Comparison of ENCODE assay signal across 19 mouse cellular contexts in the genomic region with DNA sequence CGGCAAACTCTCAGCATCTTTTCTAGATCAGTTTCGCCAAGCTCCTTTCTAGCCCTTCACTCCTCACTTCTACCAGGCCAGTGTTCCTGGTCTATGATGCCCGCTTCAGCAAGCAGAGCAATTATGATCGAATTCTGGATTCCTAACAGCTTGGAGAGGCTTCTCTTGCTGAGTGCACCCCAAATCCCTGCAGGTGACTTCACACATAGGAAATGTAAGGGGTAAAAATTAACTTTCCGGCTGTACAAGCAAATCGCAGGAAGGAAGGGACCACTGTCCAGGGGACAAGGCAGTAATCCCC. TPM values are rescaled to one million over a fixed set of nuclear protein-coding genes. Genes with fewer than 3 reads are reported as not detected.
A peak's percentile ranks its signal among the peaks of the same experiment; 100 is the strongest.
DNase-seq lines count a peak whose midpoint lies in the region; ATAC-seq and TF ChIP-seq lines count a peak whose summit lies in the region.
"Had no signal": no experiment of that assay in that cellular context is flagged by ENCODE, and none has a peak within 500 bp of the region (broad histone marks: within the 10 kb centered on the region; RNA-seq: fewer than 3 reads in every experiment).

No protein-coding gene starts in this region.

- ATAC-seq in intestine, embryonic 14.5 days (replicated peaks; ENCODE audit: low FRiP score, low TSS enrichment, low read depth) = no peak
- no peak for ATAC-seq in intestine, postnatal 0 days
- no peak for ATAC-seq in embryonic facial prominence, embryonic 12.5 days (ENCODE audit: insufficient number of reproducible peaks, insufficient read depth, low FRiP score, low TSS enrichment)
- ATAC-seq in hindbrain, embryonic 15.5 days (ENCODE audit: low FRiP score, low read depth) = no peak
- ATAC-seq in neural tube, embryonic 14.5 days (ENCODE audit: low read depth) = no peak

- no peak overlapping the region for H3K27ac ChIP-seq in intestine, embryonic 14.5 days (ENCODE audit: low read depth)
- no peak overlapping the region for H3K27ac ChIP-seq in intestine, postnatal 0 days (ENCODE audit: low read depth, low read length)
- H3K27ac ChIP-seq in embryonic facial prominence, embryonic 12.5 days = no peak overlapping the region
- H3K27ac ChIP-seq in hindbrain, embryonic 15.5 days (replicated peaks) = peak overlapping the region; percentile 17; the same call in 1 of the 2 replicates
- peak overlapping the region; percentile 48; the same call in 1 of the 2 replicates for H3K27ac ChIP-seq in neural tube, embryonic 14.5 days (ENCODE audit: low read depth, low read length)
- H3K27ac ChIP-seq: embryonic facial prominence, embryonic 13.5 days; kidney, postnatal 0 days; lung, embryonic 15.5 days; stomach, postnatal 0 days had no signal

- no peak overlapping the region for H3K4me2 ChIP-seq in intestine, embryonic 14.5 days (ENCODE audit: low read length)
- H3K4me2 ChIP-seq in intestine, postnatal 0 days (replicated peaks; ENCODE audit: low read depth) = no peak overlapping the region
- no peak overlapping the region for H3K4me2 ChIP-seq in embryonic facial prominence, embryonic 12.5 days (replicated peaks)
- peak overlapping the region; percentile 49; the same call in 1 of the 2 replicates for H3K4me2 ChIP-seq in hindbrain, embryonic 15.5 days
- peak overlapping the region; percentile 67; the same call in 1 of the 2 replicates for H3K4me2 ChIP-seq in neural tube, embryonic 14.5 days (ENCODE audit: low read depth, low read length)
- H3K4me2 ChIP-seq: lung, embryonic 15.5 days had no signal

- no peaks in the 10 kb centered on the region for H3K9me3 ChIP-seq in intestine, embryonic 14.5 days (ENCODE audit: control insufficient read depth, low read length)
- H3K9me3 ChIP-seq in intestine, postnatal 0 days (ENCODE audit: control insufficient read depth) = no peaks in the 10 kb centered on the region
- H3K9me3 ChIP-seq in embryonic facial prominence, embryonic 12.5 days = no peaks in the 10 kb centered on the region
- H3K9me3 ChIP-seq in hindbrain, embryonic 15.5 days = no peaks in the 10 kb centered on the region
- H3K9me3 ChIP-seq in neural tube, embryonic 14.5 days (ENCODE audit: control insufficient read depth, low read length) = no peaks in the 10 kb centered on the region
- H3K9me3 ChIP-seq: embryonic facial prominence, embryonic 13.5 days; lung, embryonic 15.5 days had no signal

- DNase-seq in intestine, embryonic 14.5 days (ENCODE audit: low spot score) = peak; percentile 66
- no peak for DNase-seq in lung, postnatal 36 days
- no peak for DNase-seq in thymus, postnatal 4 days
- DNase-seq: adrenal gland, postnatal 25 days; heart, adult 11 months; kidney, adult 11 months; layer of hippocampus, postnatal 36 days; right cerebral cortex, postnatal 14 days; thymus, postnatal 36 days had no signal

- no peak overlapping the region for H3K4me3 ChIP-seq in intestine, embryonic 14.5 days (ENCODE audit: low read depth, low read length)
- H3K4me3 ChIP-seq in intestine, postnatal 0 days (ENCODE audit: low read depth, low read length) = no peak overlapping the region
- 0 out of 2 replicates have a peak overlapping the region, but pooled peaks have one; percentile 12 for H3K4me3 ChIP-seq in embryonic facial prominence, embryonic 12.5 days
- no peak overlapping the region for H3K4me3 ChIP-seq in hindbrain, embryonic 15.5 days
- H3K4me3 ChIP-seq in neural tube, embryonic 14.5 days (ENCODE audit: low read depth, low read length) = peak overlapping the region; percentile 19; the same call in 1 of the 2 replicates
- H3K4me3 ChIP-seq: embryonic facial prominence, embryonic 13.5 days; lung, embryonic 15.5 days had no signal

- no peaks in the 10 kb centered on the region for H3K36me3 ChIP-seq in intestine, embryonic 14.5 days (ENCODE audit: control insufficient read depth, insufficient read depth, low read length)
- no peaks in the 10 kb centered on the region for H3K36me3 ChIP-seq in intestine, postnatal 0 days (ENCODE audit: control insufficient read depth, insufficient read depth)
- H3K36me3 ChIP-seq in embryonic facial prominence, embryonic 12.5 days = no peaks in the 10 kb centered on the region
- no peaks in the 10 kb centered on the region for H3K36me3 ChIP-seq in hindbrain, embryonic 15.5 days
- no peaks in the 10 kb centered on the region for H3K36me3 ChIP-seq in neural tube, embryonic 14.5 days (ENCODE audit: control insufficient read depth, insufficient read depth, low read length)
- H3K36me3 ChIP-seq: embryonic facial prominence, embryonic 13.5 days; lung, embryonic 15.5 days had no signal

- H3K4me1 ChIP-seq in intestine, embryonic 14.5 days (replicated peaks; ENCODE audit: control insufficient read depth, insufficient read depth, low read length) = peaks cover 9% of the 10 kb centered on the region
- no peaks in the 10 kb centered on the region; the same call in 1 of the 2 replicates for H3K4me1 ChIP-seq in intestine, postnatal 0 days (replicated peaks; ENCODE audit: control insufficient read depth, insufficient read depth, low read length)
- H3K4me1 ChIP-seq in embryonic facial prominence, embryonic 12.5 days = peaks cover 31% of the 10 kb centered on the region
- peaks cover 54% of the 10 kb centered on the region for H3K4me1 ChIP-seq in hindbrain, embryonic 15.5 days (replicated peaks)
- H3K4me1 ChIP-seq in neural tube, embryonic 14.5 days (ENCODE audit: control insufficient read depth, insufficient read depth, low read length) = peaks cover 25% of the 10 kb centered on the region

- H3K9ac ChIP-seq in intestine, embryonic 14.5 days (ENCODE audit: low read length) = no peak overlapping the region
- no peak overlapping the region for H3K9ac ChIP-seq in intestine, postnatal 0 days (ENCODE audit: low read depth, low read length)
- H3K9ac ChIP-seq in embryonic facial prominence, embryonic 12.5 days = no peak overlapping the region
- H3K9ac ChIP-seq in hindbrain, embryonic 15.5 days = no peak overlapping the region
- H3K9ac ChIP-seq in neural tube, embryonic 14.5 days (replicated peaks; ENCODE audit: low read depth, low read length) = 0 out of 2 replicates have a peak overlapping the region, but pooled peaks have one; percentile 3
- H3K9ac ChIP-seq: embryonic facial prominence, embryonic 13.5 days; lung, embryonic 15.5 days had no signal

- WGBS in intestine, embryonic 14.5 days = 4% methylated on average over 6 of the region's 6 CpGs
- WGBS in intestine, postnatal 0 days = 6% methylated on average over 6 of the region's 6 CpGs
- 2% methylated on average over 6 of the region's 6 CpGs for WGBS in embryonic facial prominence, embryonic 12.5 days
- 6% methylated on average over 6 of the region's 6 CpGs for WGBS in hindbrain, embryonic 15.5 days
- 6% methylated on average over 6 of the region's 6 CpGs for WGBS in neural tube, embryonic 14.5 days

- peaks cover 92% of the 10 kb centered on the region for H3K27me3 ChIP-seq in intestine, embryonic 14.5 days (replicated peaks; ENCODE audit: control insufficient read depth, insufficient read depth, low read length)
- H3K27me3 ChIP-seq in intestine, postnatal 0 days (replicated peaks; ENCODE audit: control insufficient read depth, insufficient read depth, low read length) = peaks cover 88% of the 10 kb centered on the region
- peaks cover 89% of the 10 kb centered on the region for H3K27me3 ChIP-seq in embryonic facial prominence, embryonic 12.5 days
- H3K27me3 ChIP-seq in hindbrain, embryonic 15.5 days = peaks cover 72% of the 10 kb centered on the region
- H3K27me3 ChIP-seq in neural tube, embryonic 14.5 days (ENCODE audit: control insufficient read depth, insufficient read depth, low read length) = peaks cover 31% of the 10 kb centered on the region

- TF ChIP-seq CTCF in intestine, postnatal 0 days (IDR thresholded peaks at IDR 0.05; ENCODE audit: low read depth) = no peak

RNA-seq across cellular contexts. Expression of a gene that starts 11.2 kb away (rescaled TPM):
- not detected in 2 replicates for polyA plus RNA-seq in intestine, embryonic 14.5 days (2014; fragmentation: Nextera tagmentation; extraction: Ambion mirVana)
- not detected in 2 replicates for polyA plus RNA-seq in intestine, postnatal 0 days (2015; fragmentation: Nextera tagmentation; extraction: Ambion mirVana)
- polyA plus RNA-seq in embryonic facial prominence, embryonic 12.5 days (2016; fragmentation: Nextera tagmentation; extraction: Ambion mirVana) = 0.24 and 0.35 TPM in 2 replicates
- 15.0 and 20.5 TPM in 2 replicates for polyA plus RNA-seq in hindbrain, embryonic 15.5 days (2015; fragmentation: Nextera tagmentation; extraction: Ambion mirVana)
- polyA plus RNA-seq in neural tube, embryonic 14.5 days (2014; fragmentation: Nextera tagmentation; extraction: Ambion mirVana) = 22.7 and 23.2 TPM in 2 replicates
- polyA plus RNA-seq: C2C12; kidney, postnatal 0 days; liver, adult 2 months; lung, embryonic 15.5 days; stomach, postnatal 0 days had no signal

Comparison
In these comparisons a context has a peak if more than half of its experiments do, and no peak if none do; other contexts are left out.
1. H3K27ac ChIP-seq: peak in hindbrain, embryonic 15.5 days (single experiment) and neural tube, embryonic 14.5 days (single experiment); none in intestine, embryonic 14.5 days (single experiment), intestine, postnatal 0 days (single experiment) and embryonic facial prominence, embryonic 12.5 days (single experiment).
2. H3K4me2 ChIP-seq: peak in hindbrain, embryonic 15.5 days (single experiment) and neural tube, embryonic 14.5 days (single experiment); none in intestine, embryonic 14.5 days (single experiment), intestine, postnatal 0 days (single experiment) and embryonic facial prominence, embryonic 12.5 days (single experiment).
3. H3K4me3 ChIP-seq: peak in embryonic facial prominence, embryonic 12.5 days (single experiment) and neural tube, embryonic 14.5 days (single experiment); none in intestine, embryonic 14.5 days (single experiment), intestine, postnatal 0 days (single experiment) and hindbrain, embryonic 15.5 days (single experiment).
4. RNA of a gene that starts 11.2 kb away (polyA plus RNA-seq): 22.7 to 23.2 TPM in neural tube, embryonic 14.5 days and 15.0 to 20.5 TPM in hindbrain, embryonic 15.5 days; 0.24 to 0.35 TPM in embryonic facial prominence, embryonic 12.5 days, not detected in intestine, embryonic 14.5 days and not detected in intestine, postnatal 0 days; every median in the first group is over 10 times any median in the second.